Comparison of ENCODE assay signal across 8 mouse cellular contexts in the genomic region with DNA sequence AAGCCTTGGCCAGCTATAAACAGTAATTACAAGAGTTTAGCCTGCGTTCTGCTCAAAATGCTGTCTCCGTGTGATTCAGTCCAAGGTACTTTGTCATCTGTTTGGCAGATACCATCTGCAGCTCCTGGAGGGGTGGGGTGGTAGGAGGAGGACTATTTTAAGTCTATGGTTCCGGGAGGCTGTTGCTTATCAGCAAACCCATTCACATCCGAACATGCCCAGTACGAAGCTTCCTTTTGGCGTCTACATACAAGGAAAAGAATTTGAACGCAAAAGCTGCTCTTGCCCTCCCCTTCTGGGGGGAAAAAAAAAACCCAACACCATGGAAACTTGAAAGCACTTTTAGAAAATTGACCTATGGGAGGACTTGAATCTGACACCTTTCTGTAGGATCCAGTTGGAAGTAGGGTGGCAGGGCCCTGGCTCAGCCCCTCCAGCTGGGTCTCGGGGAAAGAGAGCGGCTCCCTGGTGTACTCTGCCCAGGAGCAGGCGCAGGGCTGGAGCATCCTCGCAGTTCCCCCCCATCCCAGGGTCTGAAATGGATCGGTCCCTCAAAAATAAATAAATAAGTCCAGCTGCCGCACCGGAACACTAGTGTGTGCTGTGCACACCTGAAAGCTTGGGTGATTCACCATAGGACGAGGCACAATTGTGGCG.
DNase-seq lines count a peak whose midpoint lies in the region; ATAC-seq lines count a peak whose summit lies in the region.

No protein-coding gene starts in this region.

- WGBS in hindbrain, embryonic 15.5 days: under 1% methylated on average over 16 of the region's 16 CpGs

- peak overlapping the region; percentile 45 for H3K4me3 ChIP-seq in hindbrain, embryonic 15.5 days

- DNase-seq in T-cell, adult 2 months (ENCODE audit: low spot score): peak; percentile 83
- peak; percentile 76 to 78 for DNase-seq in cerebellum, postnatal 25 days
- DNase-seq in frontal cortex, postnatal 36 days (ENCODE audit: low spot score in 2 of 2): peak; percentile 72 to 81
- peak; percentile 71 to 78 for DNase-seq in layer of hippocampus, postnatal 36 days
- DNase-seq in lung, postnatal 25 days (ENCODE audit: low spot score): peak; percentile 90
- peak; percentile 90 for DNase-seq in retina, postnatal 1 day
- DNase-seq in thymus, postnatal 4 days: peak; percentile 72

- peak; percentile 95 for ATAC-seq in hindbrain, embryonic 15.5 days (ENCODE audit: low FRiP score, low read depth)

- peaks cover 13% of the 10 kb centered on the region for H3K4me1 ChIP-seq in hindbrain, embryonic 15.5 days (replicated peaks)

- H3K4me2 ChIP-seq in hindbrain, embryonic 15.5 days: peak overlapping the region; percentile 82

- no peaks in the 10 kb centered on the region for H3K27me3 ChIP-seq in hindbrain, embryonic 15.5 days

- peak overlapping the region; percentile 83 for H3K27ac ChIP-seq in hindbrain, embryonic 15.5 days (replicated peaks)

- H3K36me3 ChIP-seq in hindbrain, embryonic 15.5 days: no peaks in the 10 kb centered on the region

- no peaks in the 10 kb centered on the region for H3K9me3 ChIP-seq in hindbrain, embryonic 15.5 days

- H3K9ac ChIP-seq in hindbrain, embryonic 15.5 days: peak overlapping the region; percentile 43

Comparison
In these comparisons a context has a peak if more than half of its experiments do, and no peak if none do; other contexts are left out.
1. Peak in every context shown above with its lines: DNase-seq, ATAC-seq, H3K4me3 ChIP-seq and H3K27ac ChIP-seq.